Mouse (Mus musculus) embryonic facial prominence, embryonic 14.5 days (tissue): ENCODE measurements at regions not wholly inside any gene's neighbourhood (a gene's known extent, or its start where the extent isn't known, plus 50 kb on each side); places are given as distances from the start of the nearest gene placed in this dataset.
A peak's percentile ranks its signal among the peaks of the same experiment; 100 is the strongest.
"Not testable (repeated sequence)": the region's sequence is repeated elsewhere in the genome, so short reads cannot be mapped to it uniquely, and the experiment has no call there.

Experiments
- ATAC-seq: fragments of 200-750 bp; cut with Nextera tagmentation; 2 replicates; pipeline ENCODE4 v1.8.0; 2017; ENCODE audit warnings: low read depth, moderate number of reproducible peaks, moderate TSS enrichment
- DNase-seq: peaks from one replicate; pipeline ENCODE4 v3.0.0-alpha.2; 2015; ENCODE audit warnings: low spot score
- H3K27ac ChIP-seq: fragments of 300-500 bp; sonication (generic); replicated peaks from 2 replicates; pipeline ENCODE4 v1.5.1; 2014; ENCODE audit warnings: low read depth, mild to moderate bottlenecking, low read length, moderate library complexity
- H3K27me3 ChIP-seq: fragments of 300-500 bp; sonication (generic); replicated peaks from 2 replicates; pipeline ENCODE4 v1.6.1; 2014; ENCODE audit warnings: low read length; ENCODE audit not compliant: control insufficient read depth, insufficient read depth
- H3K36me3 ChIP-seq: fragments of 300-500 bp; sonication (generic); 2 replicates; pipeline ENCODE4 v1.6.1; 2014; ENCODE audit warnings: low read length, mixed read lengths; ENCODE audit not compliant: control insufficient read depth, insufficient read depth
- H3K4me1 ChIP-seq: fragments of 300-500 bp; sonication (generic); 2 replicates; pipeline ENCODE4 v1.6.1; 2014; ENCODE audit warnings: antibody characterized with exemption, low read length; ENCODE audit not compliant: control insufficient read depth, insufficient read depth
- H3K4me2 ChIP-seq: fragments of 300-500 bp; sonication (generic); 2 replicates; pipeline ENCODE4 v1.6.1; 2014; ENCODE audit warnings: low read depth, mild to moderate bottlenecking, low read length, moderate library complexity, mixed read lengths
- H3K4me3 ChIP-seq: fragments of 300-500 bp; sonication (generic); 2 replicates; pipeline ENCODE4 v1.5.1; 2014; ENCODE audit warnings: low read depth, mild to moderate bottlenecking, low read length
- H3K9ac ChIP-seq: fragments of 300-500 bp; sonication (generic); 2 replicates; pipeline ENCODE4 v1.6.1; 2014; ENCODE audit warnings: low read depth, mild to moderate bottlenecking, low read length, moderate library complexity, mixed read lengths
- H3K9me3 ChIP-seq: fragments of 300-500 bp; sonication (generic); 2 replicates; pipeline ENCODE4 v1.6.1; 2016; ENCODE audit warnings: low read length; ENCODE audit not compliant: control insufficient read depth
- WGBS: fragments of 180-500 bp; shearing (Covaris S2); extraction: QIAGEN DNeasy Blood & Tissue Kit; methylation state at CpG from one replicate; pipeline ENCODE4 v1.1.7; 2014; 5-methylcytosine and 5-hydroxymethylcytosine counted together

GRCm38 (mm10) chr8:12451857-12452256 is 56.8 kb downstream of the Sox1 start:
- Histone ChIP-seq H3K4me3 (no peak overlapping the region), H3K36me3 (no peaks in the 10 kb centered on the region), H3K9me3 (no peaks in the 10 kb centered on the region), H3K9ac (no peak overlapping the region), H3K27me3 (peaks cover 23% of the 10 kb centered on the region), H3K4me1 (no peaks in the 10 kb centered on the region), H3K27ac (no peak overlapping the region), H3K4me2 (no peak overlapping the region)
- 54% methylated on average over 8 of the region's 8 CpGs for WGBS
- no peak for ATAC-seq
- DNase-seq: no peak

GRCm38 (mm10) chr8:12455376-12455775 is 60.3 kb downstream of the Sox1 start:
- not testable (repeated sequence) for H3K4me3 ChIP-seq, H3K9me3 ChIP-seq, H3K4me2 ChIP-seq, DNase-seq, H3K9ac ChIP-seq, H3K4me1 ChIP-seq, H3K27ac ChIP-seq, ATAC-seq, H3K36me3 ChIP-seq
- peaks cover 16% of the 10 kb centered on the region for H3K27me3 ChIP-seq
- 89% methylated on average over 3 of the region's 3 CpGs for WGBS

GRCm38 (mm10) chr8:12456326-12456725 is 61.2 kb downstream of the Sox1 start:
- H3K9ac ChIP-seq: no peak overlapping the region
- H3K36me3 ChIP-seq: no peaks in the 10 kb centered on the region
- no peaks in the 10 kb centered on the region for H3K9me3 ChIP-seq
- no peak overlapping the region for H3K4me3 ChIP-seq
- WGBS: 90% methylated on average over 1 of the region's 1 CpGs
- no peak overlapping the region for H3K27ac ChIP-seq
- peaks cover 21% of the 10 kb centered on the region for H3K27me3 ChIP-seq
- no peak overlapping the region for H3K4me2 ChIP-seq
- DNase-seq (no peak), ATAC-seq (no peak)
- H3K4me1 ChIP-seq: no peaks in the 10 kb centered on the region

- Histone ChIP-seq H3K9me3 (no peaks in the 10 kb centered on the region), H3K27ac (no peak overlapping the region), H3K36me3 (no peaks in the 10 kb centered on the region), H3K27me3 (peaks cover 24% of the 10 kb centered on the region), H3K4me3 (no peak overlapping the region), H3K9ac (no peak overlapping the region), H3K4me2 (no peak overlapping the region), H3K4me1 (no peaks in the 10 kb centered on the region)
- DNase-seq: no peak
- no peak for ATAC-seq
- WGBS: 63% methylated on average over 7 of the region's 7 CpGs
These were observed 61.9 kb downstream of the Sox1 start for GRCm38 (mm10) chr8:12457015-12457414.

GRCm38 (mm10) chr8:12466845-12467244 is 71.8 kb downstream of the Sox1 start:
- Histone ChIP-seq H3K9ac (no peak overlapping the region), H3K4me3 (no peak overlapping the region), H3K9me3 (no peaks in the 10 kb centered on the region), H3K27ac (no peak overlapping the region), H3K4me2 (no peak overlapping the region), H3K27me3 (peaks cover 58% of the 10 kb centered on the region), H3K4me1 (peaks cover 10% of the 10 kb centered on the region; the same call in 1 of the 2 replicates), H3K36me3 (no peaks in the 10 kb centered on the region)
- ATAC-seq (no peak), DNase-seq (no peak)
- 62% methylated on average over 7 of the region's 7 CpGs for WGBS

GRCm38 (mm10) chr8:12467386-12468326 is 72.6 kb downstream of the Sox1 start:
- DNase-seq: peak; percentile 72
- ATAC-seq: peak; percentile 89

GRCm38 (mm10) chr8:12477449-12478401 is 82.6 kb downstream of the Sox1 start:
- H3K4me3 ChIP-seq: peak overlapping the region; percentile 27
- no peak for DNase-seq
- no peaks in the 10 kb centered on the region for H3K36me3 ChIP-seq
- H3K27ac ChIP-seq: no peak overlapping the region
- peaks cover 76% of the 10 kb centered on the region for H3K27me3 ChIP-seq
- H3K4me2 ChIP-seq: peak overlapping the region; percentile 48
- no peak overlapping the region for H3K9ac ChIP-seq
- WGBS: 9% methylated on average over 39 of the region's 39 CpGs
- no peaks in the 10 kb centered on the region for H3K4me1 ChIP-seq
- peaks cover 7% of the 10 kb centered on the region; the same call in 1 of the 2 replicates for H3K9me3 ChIP-seq
- no peak for ATAC-seq

More at GRCm38 (mm10) chr8:12467386-12468326, 72.6 kb downstream of the Sox1 start:
- no peak overlapping the region for H3K27ac ChIP-seq
- H3K4me3 ChIP-seq: no peak overlapping the region
- H3K4me2 ChIP-seq: peak overlapping the region; percentile 20; the same call in 1 of the 2 replicates
- peaks cover 55% of the 10 kb centered on the region for H3K27me3 ChIP-seq
- 55% methylated on average over 36 of the region's 36 CpGs for WGBS
- peaks cover 10% of the 10 kb centered on the region; the same call in 1 of the 2 replicates for H3K4me1 ChIP-seq
- no peaks in the 10 kb centered on the region for H3K9me3 ChIP-seq
- H3K9ac ChIP-seq: no peak overlapping the region
- H3K36me3 ChIP-seq: no peaks in the 10 kb centered on the region

- H3K27ac ChIP-seq: no peak overlapping the region
- no peak overlapping the region for H3K9ac ChIP-seq
- 69% methylated on average over 14 of the region's 14 CpGs for WGBS
- DNase-seq (peak; percentile 27), ATAC-seq (no peak)
- no peak overlapping the region for H3K4me2 ChIP-seq
- no peaks in the 10 kb centered on the region for H3K4me1 ChIP-seq
- H3K9me3 ChIP-seq: peaks cover 4% of the 10 kb centered on the region; the same call in 1 of the 2 replicates
- peaks cover 57% of the 10 kb centered on the region for H3K27me3 ChIP-seq
- H3K36me3 ChIP-seq: no peaks in the 10 kb centered on the region
- H3K4me3 ChIP-seq: no peak overlapping the region
These were observed 86.8 kb downstream of the Sox1 start for GRCm38 (mm10) chr8:12481918-12482317.
